Mouse (Mus musculus) ES-CJ7 (cell line): ENCODE results near the gene Rps3.
A peak's percentile ranks its signal among the peaks of the same experiment; 100 is the strongest.

Source experiments
- DNase-seq: peaks from one replicate; pipeline ENCODE4 v3.0.0; 2011; ENCODE audit warnings: low read depth, low spot score

Rps3 gene

GRCm38 (mm10) chr7:99443164-99443563 is 40.4 kb downstream of the Rps3 start:
- no peak for DNase-seq

- DNase-seq: no peak
These were observed 41.9 kb downstream of the Rps3 start for GRCm38 (mm10) chr7:99441534-99442072.

DNA sequence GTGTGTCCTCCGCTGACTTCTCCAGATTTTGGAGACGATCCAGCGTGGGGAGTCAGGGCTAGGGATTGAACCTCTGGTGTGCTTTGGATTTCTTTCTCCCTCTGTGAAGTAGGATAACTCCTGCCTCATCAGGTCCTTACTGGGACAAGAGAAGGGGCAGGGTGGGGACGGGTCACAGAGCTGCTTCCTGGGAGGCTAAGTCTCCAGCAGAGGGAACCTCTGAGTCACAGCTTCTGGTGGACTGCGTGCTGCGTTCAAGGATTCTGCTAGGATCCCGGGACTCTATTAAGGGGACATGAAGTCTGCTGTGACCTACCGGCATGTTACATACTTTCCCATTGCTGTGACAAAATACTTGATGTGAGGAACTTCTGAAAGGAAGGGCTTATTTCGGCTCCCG is 44.7 kb downstream of the Rps3 start:
- DNase-seq: peak; percentile 36

DNA sequence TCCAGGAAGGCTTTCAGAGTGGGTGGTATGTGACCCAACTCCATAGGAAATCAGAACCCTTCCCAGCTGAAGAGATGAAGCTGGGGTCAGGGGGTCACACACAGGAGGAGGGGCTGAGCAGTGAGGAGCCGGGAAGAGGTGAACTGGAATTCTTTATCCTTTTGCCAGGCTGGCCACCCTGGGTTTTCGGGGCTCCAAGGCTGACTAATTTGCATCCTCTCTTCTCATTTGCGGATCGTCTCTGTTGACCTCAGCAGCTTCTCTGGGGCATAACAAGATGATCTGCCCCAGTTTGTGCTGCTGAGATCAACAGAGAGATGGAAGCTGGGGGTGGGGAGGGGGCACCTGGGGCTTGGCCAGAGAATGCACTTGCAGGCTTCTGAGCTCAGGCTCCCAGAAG is 47.0 kb downstream of the Rps3 start:
- DNase-seq: no peak

DNA sequence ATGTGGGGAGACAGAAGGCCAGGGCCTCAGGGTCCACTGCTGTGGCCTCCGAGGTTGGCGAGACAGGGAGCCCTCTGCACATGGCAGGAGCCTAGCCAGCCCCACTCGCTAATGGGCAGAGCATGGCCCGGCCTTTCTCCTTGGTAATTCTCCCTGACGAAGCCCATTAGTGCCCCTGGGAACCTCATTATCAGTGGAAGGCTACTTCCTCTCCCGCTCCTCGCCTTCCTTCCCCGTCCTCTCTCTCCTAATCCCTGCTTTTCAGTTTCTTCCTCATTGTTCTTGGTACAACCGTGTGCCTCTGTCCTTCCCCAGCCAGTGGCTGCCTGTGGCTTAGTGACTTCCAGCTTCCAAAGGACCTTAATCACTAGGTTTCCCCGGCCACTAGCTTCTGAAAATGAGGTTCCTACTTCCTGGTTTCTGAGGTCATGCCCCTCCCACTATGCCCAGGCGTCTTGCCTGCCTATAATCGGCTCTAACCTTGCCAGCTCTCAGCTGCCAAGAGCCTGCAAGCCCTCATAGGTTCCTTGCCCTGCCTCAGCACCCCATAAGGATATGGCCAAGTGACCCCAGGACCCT is 48.8 kb downstream of the Rps3 start:
- DNase-seq: no peak

- no peak for DNase-seq
These were observed 50.7 kb downstream of the Rps3 start for GRCm38 (mm10) chr7:99432863-99433262.

DNA sequence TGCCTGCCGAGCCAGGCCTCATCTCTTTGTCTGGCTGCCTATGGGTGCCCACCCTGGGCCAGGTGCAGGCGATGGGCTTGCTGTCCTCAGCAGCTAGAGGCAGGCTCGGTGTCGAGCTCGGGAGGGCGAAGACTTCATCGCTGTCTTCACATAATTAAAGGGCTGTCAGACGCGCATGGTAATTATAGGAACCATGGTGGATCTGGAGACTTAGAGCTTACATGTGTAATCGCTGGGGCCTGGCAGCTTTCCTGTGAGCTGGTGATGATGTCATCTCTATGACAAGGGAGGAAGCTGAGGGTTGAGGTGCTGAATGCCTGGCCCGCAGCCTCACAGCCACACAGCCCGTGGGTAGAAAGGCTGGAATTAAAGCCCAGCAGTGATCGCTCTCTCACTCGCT is 51.3 kb downstream of the Rps3 start:
- DNase-seq: no peak

GRCm38 (mm10) chr7:99430246-99430645 is 53.3 kb downstream of the Rps3 start:
- peak; percentile 70 for DNase-seq

- DNase-seq: peak; percentile 66
These were observed 53.8 kb downstream of the Rps3 start for GRCm38 (mm10) chr7:99429786-99430185.

GRCm38 (mm10) chr7:99428836-99429235 is 54.7 kb downstream of the Rps3 start:
- DNase-seq: no peak

DNA sequence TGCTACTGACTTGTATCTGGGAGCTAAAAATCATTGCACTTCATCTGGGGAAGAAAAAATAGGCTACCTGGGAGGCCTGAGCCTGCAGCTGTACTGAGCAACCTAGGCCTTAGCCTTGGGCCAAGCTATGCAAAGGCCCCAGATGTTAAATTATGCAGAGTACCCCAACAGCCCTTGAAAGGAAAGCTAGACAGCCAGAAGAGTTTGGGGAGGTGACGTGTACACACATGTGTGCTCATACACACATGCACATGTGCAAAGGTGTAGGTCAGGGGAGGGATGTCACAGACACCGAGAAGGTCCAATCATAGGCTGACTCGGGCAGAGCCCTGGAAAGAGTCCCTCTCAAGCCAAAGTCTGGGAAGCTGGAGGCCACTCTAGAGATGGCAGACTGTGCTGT is 55.6 kb downstream of the Rps3 start:
- DNase-seq: no peak
